Mouse (Mus musculus) embryonic fibroblast, embryonic 13.5 days (primary cell): ENCODE data around the gene As3mt.

Experiments used
- CTCF ChIP-seq: IDR thresholded peaks from 2 replicates; pipeline ENCODE4 v1.5.1; 2011; ENCODE audit warnings: mild to moderate bottlenecking, control low read depth, low read length, moderate library complexity, borderline replicate concordance; ENCODE audit not compliant: insufficient read depth
- POLR2A ChIP-seq: IDR thresholded peaks from 2 replicates; pipeline ENCODE4 v1.6.1; 2011; ENCODE audit warnings: low read depth, mild to moderate bottlenecking, control low read depth, low read length, moderate library complexity

- TF ChIP-seq POLR2A (no peak), CTCF (no peak)
Observed at GRCm38 (mm10) chr19:46707296-46708151, at the start of gene As3mt.
